Mouse (Mus musculus) left cerebral cortex, postnatal 10 days (tissue): ENCODE measurements at regions not wholly inside any gene's neighbourhood (a gene's known extent, or its start where the extent isn't known, plus 50 kb on each side); places are given as distances from the start of the nearest gene placed in this dataset.

Experiments
- DNase-seq, 2 experiments: peaks; one replicate each; pipeline ENCODE4 v3.0.0; 2021 to 2022; ENCODE audit warnings: low spot score in 2 of 2, mixed read lengths in 1 of 2; ENCODE audit errors: extremely low spot score in 1 of 2
- intact Hi-C: fragments of 180-260 bp; cut with DNase I; formaldehyde crosslinking; loops from one replicate; pipeline ENCODE4 v1.15.1; 2025

- intact Hi-C loops = no loop called here
- DNase-seq = no peak
Observed at GRCm38 (mm10) chr8:6227901-6228300, 1122.8 kb upstream of the Slc10a2 start.

DNA sequence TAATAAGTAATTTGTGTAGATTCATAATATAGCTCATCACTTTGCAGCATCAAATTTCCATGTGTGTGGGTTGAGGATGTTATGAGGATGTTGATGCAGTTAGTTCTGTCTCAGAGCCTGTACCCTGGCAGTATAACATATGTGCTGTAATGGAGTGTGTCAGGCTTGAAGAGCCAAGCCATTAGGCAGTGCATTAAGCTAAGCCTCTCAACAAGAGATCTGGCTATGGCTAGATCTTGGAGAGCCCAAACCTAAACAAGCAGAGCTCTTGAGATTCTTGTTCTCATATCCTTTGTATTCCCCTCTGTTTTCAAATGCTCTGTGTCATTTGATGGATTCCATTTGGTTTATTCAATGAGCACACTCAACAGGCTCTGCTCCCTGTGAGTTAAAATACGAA lies 1120.0 kb upstream of the Slc10a2 start:
- no peak for DNase-seq
- intact Hi-C loops = no loop called here

DNA sequence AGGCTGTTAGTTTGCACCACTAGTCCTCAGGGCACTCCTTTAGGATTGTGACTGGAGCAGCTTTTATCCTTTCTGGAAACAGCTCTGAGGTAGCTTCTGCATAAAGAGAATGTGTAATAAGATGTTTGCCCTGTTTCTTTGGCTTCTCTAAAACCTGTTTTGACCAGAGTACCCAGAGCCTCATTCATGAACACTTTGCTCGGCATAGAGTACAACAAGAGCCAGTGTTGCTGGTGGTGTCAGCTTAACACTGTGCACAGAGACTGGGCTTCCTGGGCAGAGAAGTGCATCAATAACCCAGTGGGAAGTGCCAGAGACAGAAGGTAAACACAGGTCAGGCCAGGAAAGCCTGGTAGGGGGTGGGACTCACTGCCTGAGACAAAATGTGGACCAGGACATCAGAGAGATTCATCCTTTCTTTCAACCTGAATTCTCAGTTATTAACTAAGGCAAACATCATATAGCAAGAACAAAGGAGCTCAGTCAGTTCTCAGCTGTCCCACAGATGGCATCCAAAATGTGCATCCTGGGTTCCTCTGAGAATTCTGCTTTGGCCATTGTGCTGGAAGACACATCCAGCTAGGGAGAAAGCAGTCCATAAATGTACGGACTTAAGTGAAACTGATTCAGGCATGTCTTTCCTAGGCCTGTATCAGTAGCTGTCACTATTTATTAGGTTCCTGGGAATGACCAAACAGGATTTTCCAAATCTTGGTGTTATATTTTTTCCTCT lies 1102.6 kb upstream of the Slc10a2 start:
- intact Hi-C loops = no loop called here
- DNase-seq = peak in 1 of 2 experiments; percentile 12

- intact Hi-C loops = no loop called here
- no peak for DNase-seq
Observed at GRCm38 (mm10) chr8:6204051-6204745, 1099.0 kb upstream of the Slc10a2 start.

- intact Hi-C loops = no loop called here
- no peak for DNase-seq
Observed at GRCm38 (mm10) chr8:6191431-6191830, 1086.3 kb upstream of the Slc10a2 start.

- intact Hi-C loops = no loop called here
Observed at GRCm38 (mm10) chr8:6188422-6188821, 1083.3 kb upstream of the Slc10a2 start.

DNA sequence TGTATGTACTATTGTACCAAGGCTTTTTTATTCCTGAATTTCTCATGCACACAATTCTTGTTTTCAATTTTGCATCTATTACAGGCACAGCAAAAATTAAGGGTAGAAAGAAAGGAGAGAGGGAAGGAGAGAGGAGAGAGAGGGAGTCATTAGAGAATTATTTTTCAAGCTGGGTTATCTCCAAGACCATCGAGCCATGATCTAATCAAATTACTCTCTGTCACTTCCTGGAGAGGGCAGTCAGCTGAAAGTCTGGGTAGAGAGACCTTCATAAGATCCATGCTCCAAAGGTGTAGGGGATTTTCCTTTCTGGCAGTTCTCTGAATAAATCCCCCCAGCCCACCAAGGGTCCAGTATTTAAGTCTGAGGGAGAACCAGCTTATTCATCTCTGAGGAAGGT lies 1081.4 kb upstream of the Slc10a2 start:
- DNase-seq = no peak
- intact Hi-C loops = no loop called here

More at GRCm38 (mm10) chr8:6188422-6188821, 1083.3 kb upstream of the Slc10a2 start:
- DNase-seq = no peak

DNA sequence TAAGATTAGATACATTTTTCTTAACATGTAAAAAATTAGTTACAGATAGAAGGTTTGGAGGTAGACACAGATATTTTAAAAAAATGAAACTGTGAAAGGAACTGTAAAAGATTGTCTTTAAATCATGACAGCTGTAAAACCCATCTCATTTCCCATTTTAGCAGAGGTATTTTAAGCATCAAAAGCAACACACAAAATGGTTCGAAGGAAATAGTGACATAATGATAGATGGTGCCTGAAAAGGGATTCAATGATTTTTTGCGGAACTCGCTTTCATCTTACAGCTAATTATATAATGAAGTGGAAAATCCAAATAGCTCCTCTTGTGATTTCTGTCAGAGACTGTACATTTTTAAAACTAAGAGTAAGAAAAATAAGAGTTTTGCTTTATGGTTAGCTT lies 1074.5 kb upstream of the Slc10a2 start:
- DNase-seq = no peak
- intact Hi-C loops = no loop called here

DNA sequence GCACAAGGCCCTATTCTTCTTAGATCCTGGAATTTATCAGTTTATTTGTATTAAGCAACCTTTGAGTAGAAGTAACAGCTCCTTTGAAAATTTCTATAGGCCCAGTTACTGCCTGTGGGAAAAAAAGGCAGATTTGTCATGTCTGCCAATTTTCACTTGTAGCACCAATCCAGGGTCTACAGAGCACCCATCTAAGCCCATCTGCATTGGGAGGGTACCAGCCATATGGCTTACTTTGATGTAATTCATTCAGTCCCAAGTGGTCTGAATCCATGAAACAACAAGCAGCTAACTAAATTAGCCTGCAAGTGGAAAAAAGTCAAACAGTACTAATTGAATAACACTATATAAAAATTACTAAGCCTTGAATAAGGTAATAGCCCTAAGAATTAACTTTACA lies 1061.3 kb upstream of the Slc10a2 start:
- intact Hi-C loops = no loop called here
- DNase-seq = no peak

GRCm38 (mm10) chr8:6165230-6165629 lies 1060.1 kb upstream of the Slc10a2 start:
- no peak for DNase-seq
- intact Hi-C loops = no loop called here

- intact Hi-C loops = no loop called here
- no peak for DNase-seq
Observed at GRCm38 (mm10) chr8:6164758-6165157, 1059.6 kb upstream of the Slc10a2 start.

DNA sequence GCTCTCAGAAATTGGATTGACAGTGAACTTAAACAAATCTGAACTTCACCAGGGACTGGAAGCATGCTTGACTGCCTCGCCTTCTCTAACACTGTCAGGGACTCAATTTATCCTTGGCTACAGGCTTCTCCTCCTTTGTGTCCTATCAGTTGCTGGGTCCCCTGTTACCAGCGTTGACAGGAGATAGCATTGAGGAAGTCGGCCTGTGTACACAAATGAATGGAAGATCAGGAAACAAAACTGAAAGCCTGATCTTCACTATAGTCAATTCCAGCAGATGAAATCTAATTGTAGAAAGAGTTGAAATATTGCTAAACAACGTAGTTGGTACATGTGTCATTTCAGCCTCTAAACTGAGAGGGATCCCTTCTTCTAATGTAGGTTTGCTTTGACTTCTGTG lies 1039.4 kb upstream of the Slc10a2 start:
- intact Hi-C loops = no loop called here

GRCm38 (mm10) chr8:6140090-6140489 lies 1034.9 kb upstream of the Slc10a2 start:
- DNase-seq = no peak
- intact Hi-C loops = no loop called here

More for the DNA sequence above, 1039.4 kb upstream of the Slc10a2 start:
- DNase-seq = no peak

DNA sequence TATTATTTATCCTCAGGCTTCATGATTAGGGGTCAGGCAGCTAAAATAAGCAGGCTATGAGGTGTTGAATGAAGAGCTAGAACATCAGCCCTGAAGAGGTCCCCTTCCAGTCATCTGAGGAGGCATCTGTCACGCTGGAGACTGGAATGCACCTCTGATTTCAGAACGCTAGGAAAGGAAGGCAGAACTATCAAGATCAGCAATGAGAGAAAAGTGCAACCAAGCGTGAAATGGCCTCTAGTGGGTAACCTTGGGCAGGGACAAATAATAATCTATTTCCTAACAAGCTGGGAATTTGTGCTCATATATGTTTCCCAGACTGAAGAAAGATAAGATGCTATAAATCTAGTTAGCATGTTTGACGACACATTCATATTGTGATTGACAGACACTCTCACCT lies 1034.0 kb upstream of the Slc10a2 start:
- intact Hi-C loops = no loop called here
- DNase-seq = no peak

GRCm38 (mm10) chr8:6132243-6132751 lies 1027.1 kb upstream of the Slc10a2 start:
- no peak for DNase-seq
- intact Hi-C loops = no loop called here

- DNase-seq = no peak
- intact Hi-C loops = no loop called here
Observed at GRCm38 (mm10) chr8:6125265-6125664, 1020.1 kb upstream of the Slc10a2 start.

DNA sequence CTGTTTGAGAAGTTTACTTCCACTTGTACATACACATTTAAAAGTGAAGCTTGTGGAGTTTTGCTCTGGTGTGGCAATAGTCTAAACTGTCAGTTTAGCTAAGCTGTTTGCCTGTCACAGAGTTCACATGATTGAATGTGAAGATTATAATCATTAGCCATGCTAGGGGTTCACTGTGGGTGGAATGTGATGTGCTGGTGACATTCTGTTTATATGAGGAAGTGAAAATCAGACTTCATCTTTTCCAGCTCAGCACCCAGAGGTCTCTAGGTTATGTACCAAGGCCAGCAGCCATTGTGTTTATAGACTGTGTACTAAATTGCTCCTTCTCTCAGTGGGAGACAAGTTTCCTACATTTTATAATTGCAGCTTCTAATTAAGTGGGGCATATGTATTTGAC lies 1014.4 kb upstream of the Slc10a2 start:
- intact Hi-C loops = no loop called here
- no peak for DNase-seq

- intact Hi-C loops = no loop called here
- DNase-seq = peak in 1 of 2 experiments; percentile 23
Observed at GRCm38 (mm10) chr8:6111351-6111750, 1006.2 kb upstream of the Slc10a2 start.

GRCm38 (mm10) chr8:6090028-6090427 lies 984.9 kb upstream of the Slc10a2 start:
- no peak for DNase-seq
- intact Hi-C loops = no loop called here

GRCm38 (mm10) chr8:6043939-6044577 lies 938.9 kb upstream of the Slc10a2 start:
- peak; percentile 34 to 66 for DNase-seq
- intact Hi-C loops = no loop called here
